ENCODE assay signal across 1 mouse cellular context in the genomic region with DNA sequence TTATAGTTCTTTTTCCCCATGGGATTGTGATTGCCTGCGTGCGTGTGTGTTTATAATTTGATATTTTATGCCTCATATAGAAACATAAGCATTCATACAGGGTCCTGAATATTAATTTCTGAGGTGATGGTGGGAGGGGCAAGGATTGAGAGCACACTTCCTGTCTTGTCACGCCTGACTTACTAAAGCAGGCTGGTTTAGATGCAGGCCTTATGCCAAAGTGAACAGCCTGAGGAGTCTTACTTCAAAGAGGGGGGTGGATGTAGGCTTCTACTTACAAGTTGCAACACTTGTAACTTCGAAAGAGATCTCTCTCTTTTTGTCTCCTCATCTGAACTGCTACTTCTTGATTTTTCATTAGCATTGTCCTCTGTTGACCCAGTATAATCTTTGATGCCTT.
A peak's percentile ranks its signal among the peaks of the same experiment; 100 is the strongest.
TF ChIP-seq lines count a peak whose summit lies in the region.

No protein-coding gene starts in this region.

TF ChIP-seq in CH12.LX, 34 proteins besides CTCF, POLR2A, EP300 and RAD21:
- TF ChIP-seq MAX (IDR thresholded peaks at IDR 0.05; ENCODE audit: low read length) (no peak), E2F4 (IDR thresholded peaks at IDR 0.05; ENCODE audit: insufficient replicate concordance, low read depth, low read length) (no peak), BHLHE40 (IDR thresholded peaks at IDR 0.05; ENCODE audit: low read depth, low read length) (peak; percentile 36; the same call in 1 of the 2 replicates), ELF1 (IDR thresholded peaks at IDR 0.05; ENCODE audit: low read depth, low read length) (0 out of 2 replicates have a peak, but pooled peaks have one; percentile 13)
